Mouse (Mus musculus) induced T-regulatory cell, adult 2 months (primary cell): ENCODE data around the gene Samd4.
"Not testable (repeated sequence)": the region's sequence is repeated elsewhere in the genome, so short reads cannot be mapped to it uniquely, and the experiment has no call there.

ENCODE experiments used
- DNase-seq: peaks from one replicate; pipeline ENCODE4 v3.0.0-alpha.2; 2012; ENCODE audit warnings: low read depth

Gene Samd4

GRCm38 (mm10) chr14:47107461-47107860 is 224.8 kb downstream of the Samd4 start:
- DNase-seq: no peak

DNA sequence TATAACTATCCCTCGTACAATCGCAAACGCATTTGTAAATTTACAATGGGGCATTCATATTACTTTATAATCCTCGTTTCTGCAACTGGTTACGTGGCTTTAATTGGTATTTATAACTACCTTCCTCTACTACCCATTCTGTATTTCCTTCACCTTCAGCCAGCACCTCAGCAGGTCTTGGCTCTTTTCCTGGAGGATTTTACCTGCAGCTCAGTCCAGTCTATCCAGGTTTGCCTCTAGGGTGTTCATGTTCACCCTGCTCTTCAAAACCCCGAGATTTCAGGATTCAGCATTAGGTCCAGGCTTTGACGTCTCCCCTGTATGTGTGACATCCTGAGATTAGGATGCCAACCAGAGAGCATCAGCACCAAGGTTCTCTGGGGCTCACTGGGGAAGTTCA is 227.7 kb downstream of the Samd4 start:
- not testable (repeated sequence) for DNase-seq

- no peak for DNase-seq
These were observed 228.7 kb downstream of the Samd4 start for GRCm38 (mm10) chr14:47111341-47111740.

GRCm38 (mm10) chr14:47115154-47115553 is 232.5 kb downstream of the Samd4 start:
- no peak for DNase-seq

DNA sequence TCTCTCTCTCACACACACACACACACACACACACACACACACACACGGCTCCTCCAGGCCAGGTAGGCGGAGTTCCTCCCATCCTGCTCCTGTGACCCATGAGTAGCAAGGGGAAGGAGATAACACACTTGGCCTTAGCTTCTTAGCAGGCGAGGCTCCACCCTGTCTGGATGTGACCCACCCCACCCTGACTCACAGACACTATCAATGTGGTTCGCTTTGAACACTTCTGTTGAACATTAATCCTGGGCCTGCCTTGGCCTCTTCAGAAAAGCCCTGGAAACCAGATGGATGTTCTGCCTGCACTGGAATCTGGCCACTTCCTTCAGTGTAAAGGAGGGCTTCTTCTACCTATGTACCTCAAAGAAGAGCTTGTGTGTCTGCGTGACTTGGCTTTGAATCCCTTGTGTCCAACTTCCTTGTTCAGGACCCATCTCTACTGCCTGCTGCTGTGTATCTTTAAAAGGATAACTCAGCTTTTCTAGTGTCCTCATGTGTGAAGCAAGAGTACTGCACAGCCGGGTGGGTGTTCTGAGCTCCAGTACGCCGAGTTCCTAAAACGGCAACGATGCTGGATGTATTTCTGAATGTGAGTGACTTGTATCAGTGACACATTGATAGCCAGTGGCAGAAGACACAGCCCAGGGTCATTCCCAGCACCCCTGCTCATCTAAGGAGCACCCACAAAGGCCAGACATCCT is 233.6 kb downstream of the Samd4 start:
- no peak for DNase-seq

GRCm38 (mm10) chr14:47117522-47117921 is 234.9 kb downstream of the Samd4 start:
- DNase-seq: no peak

- no peak for DNase-seq
These were observed 245.3 kb downstream of the Samd4 start for GRCm38 (mm10) chr14:47127987-47128386.

GRCm38 (mm10) chr14:47133948-47134347 is 251.3 kb downstream of the Samd4 start:
- no peak for DNase-seq

DNA sequence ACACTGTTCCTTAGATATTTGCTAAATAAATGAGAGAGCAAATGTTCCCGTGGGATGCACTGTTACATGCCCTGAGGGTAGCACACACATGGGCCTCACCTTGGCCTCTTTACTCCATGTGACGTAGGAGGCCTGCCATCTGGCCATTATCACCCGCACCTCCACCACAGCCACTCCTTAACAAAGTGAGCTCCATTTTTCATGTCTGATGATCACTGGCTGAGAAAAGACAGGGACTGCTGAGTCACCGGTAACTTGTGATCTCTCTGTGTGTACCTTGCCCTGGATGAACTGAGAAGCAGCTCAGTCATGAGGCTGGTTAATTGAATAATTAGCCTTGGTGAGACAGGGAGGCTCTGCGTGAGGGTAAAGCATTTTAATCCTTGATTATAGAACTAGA is 254.0 kb downstream of the Samd4 start:
- no peak for DNase-seq

GRCm38 (mm10) chr14:47138853-47139252 is 256.2 kb downstream of the Samd4 start:
- DNase-seq: no peak

- no peak for DNase-seq
These were observed 261.7 kb downstream of the Samd4 start for GRCm38 (mm10) chr14:47144326-47144725.

DNA sequence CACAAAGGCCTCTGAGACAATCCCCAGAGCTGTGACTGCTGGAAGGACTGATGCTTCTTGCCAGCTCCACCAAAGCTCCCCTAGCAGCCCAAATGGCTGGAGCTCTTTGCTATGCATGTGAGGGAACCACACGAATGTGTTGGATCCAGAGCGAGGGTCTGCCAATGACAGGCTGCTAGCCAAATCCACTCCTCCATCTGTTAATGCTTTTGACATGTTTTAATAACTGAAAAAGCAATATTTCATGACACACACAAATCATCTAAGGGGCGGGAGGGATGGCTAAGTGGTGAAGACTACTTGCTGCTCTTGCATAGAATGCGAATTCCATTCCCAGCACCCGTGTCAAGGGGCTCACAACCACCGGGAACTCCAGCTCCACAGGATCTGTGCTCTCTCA is 268.7 kb downstream of the Samd4 start:
- DNase-seq: no peak

DNA sequence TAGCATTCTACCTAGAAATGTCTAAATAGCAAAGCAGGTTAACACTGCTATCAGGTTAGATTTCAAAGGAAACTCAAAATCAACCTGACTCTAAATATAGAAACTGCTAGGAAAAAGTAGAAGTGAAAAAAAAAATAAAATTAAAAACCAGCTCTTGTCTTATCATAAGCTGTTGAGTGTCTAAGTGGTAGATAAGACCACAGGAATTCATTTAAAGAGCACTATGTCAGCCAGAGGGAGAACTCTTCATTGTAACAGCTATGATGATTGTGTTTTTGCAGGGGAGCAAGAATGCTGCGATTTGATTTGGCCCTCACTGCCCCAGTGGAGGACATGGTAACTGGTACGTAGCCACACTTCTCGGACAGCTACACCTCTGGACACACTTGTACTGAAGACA is 271.6 kb downstream of the Samd4 start:
- no peak for DNase-seq
